Mouse (Mus musculus): Measurements from ENCODE around the gene Mipep. TPM values are rescaled to one million over a fixed set of nuclear protein-coding genes. Genes with fewer than 3 reads are reported as not detected.

Gene Mipep
- total RNA-seq, 4 experiments from 2014 or later: 25.3 to 27.7 (median 26.0) TPM

Other genes with a start within 250 kb of the Mipep start
- gene Spata13, start 150.6 kb upstream of the Mipep start, total RNA-seq (2022): 10 to 100 TPM; 28.4 to 33.8 (median 31.9) TPM
- under 1 TPM in 3 of 4 experiments, not detected in 1; 0.19 to 0.37 (median 0.34) TPM for gene C1qtnf9, start 16.4 kb upstream of the Mipep start, total RNA-seq (2022)